Mouse (Mus musculus): ENCODE measurements around the gene Sccpdh. TPM values are rescaled to one million over a fixed set of nuclear protein-coding genes. Genes with fewer than 3 reads are reported as not detected.
"Not testable (repeated sequence)": the region's sequence is repeated elsewhere in the genome, so short reads cannot be mapped to it uniquely, and the experiment has no call there.

The Sccpdh gene
- polyA plus RNA-seq, 2 experiments from 2014 or later, result 5.9 to 7.6 TPM

DNA sequence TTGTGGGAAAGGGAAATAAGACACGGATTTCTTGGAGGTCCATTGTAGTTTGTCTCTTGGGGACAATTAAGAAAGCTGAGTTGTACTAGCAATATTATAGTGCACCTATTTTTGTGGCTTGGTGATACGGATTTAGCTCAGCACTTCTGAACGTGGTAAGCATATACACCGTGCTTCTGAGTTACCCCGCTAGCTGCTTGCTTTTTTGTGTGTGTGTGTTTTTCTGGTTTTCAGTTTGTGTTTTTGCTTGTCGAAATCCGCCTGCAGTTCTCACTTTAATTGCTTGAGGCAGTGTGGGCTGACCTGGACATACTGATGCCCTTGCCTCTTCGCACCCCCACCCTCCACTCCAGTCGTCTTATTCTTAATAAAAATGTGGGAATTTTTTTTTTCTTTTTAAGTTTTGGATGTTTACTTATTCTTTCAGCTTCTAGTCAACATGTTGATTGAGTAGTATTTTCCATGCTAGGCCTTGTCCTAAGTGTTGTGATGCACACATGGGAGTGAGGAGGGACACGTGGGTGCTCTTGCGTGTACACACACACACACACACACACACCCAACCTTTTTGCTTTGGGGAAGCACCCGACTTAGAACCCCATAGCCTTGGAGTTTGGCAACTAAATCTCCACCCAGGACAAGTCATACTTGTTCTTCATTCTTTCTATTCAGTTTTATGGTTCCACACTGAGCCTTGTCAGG is 977 bp downstream of the Sccpdh start:
- ATAC-seq, result no peak

DNA sequence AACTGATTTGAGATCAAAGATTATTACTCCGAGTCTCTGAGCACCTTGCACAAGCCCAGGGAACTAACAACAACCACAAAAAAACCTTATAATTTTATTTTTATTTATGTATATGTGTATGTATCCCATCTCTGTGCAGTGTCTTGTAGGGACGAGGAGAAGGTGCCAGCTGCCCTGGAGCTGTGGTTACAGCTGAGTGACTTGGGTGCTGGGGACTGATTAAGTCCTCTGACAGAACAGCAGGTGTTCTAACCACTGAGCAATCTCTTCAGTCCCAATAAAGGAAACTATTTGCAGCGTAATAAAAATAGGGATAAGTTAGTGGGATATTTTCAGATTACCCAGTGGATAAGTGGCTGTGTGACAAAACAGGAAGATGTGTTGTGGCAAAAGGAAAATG is 6.3 kb downstream of the Sccpdh start:
- ATAC-seq, result no peak

DNA sequence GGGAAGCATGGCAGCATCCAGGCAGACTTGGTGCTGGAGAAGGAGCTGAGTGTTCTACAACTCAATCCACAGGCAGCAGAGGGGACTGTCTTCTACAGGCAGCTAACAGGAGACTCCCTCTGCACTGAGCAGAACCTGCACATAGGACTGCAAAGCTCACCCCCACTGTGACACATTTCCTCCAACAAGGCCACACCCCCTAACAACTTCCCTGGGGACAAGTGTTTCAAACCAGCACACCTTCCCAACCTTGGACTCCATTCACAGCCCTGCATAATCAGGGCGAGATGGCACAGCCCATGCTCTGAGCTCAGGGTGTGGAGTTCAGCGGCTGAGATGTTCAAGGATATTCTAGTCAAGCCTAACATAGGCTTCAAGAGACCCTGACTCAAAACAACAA is 9.0 kb downstream of the Sccpdh start:
- ATAC-seq, result no peak

GRCm38 (mm10) chr1:179679326-179679725 is 11.3 kb downstream of the Sccpdh start:
- no peak for ATAC-seq

GRCm38 (mm10) chr1:179682753-179683152 is 14.7 kb downstream of the Sccpdh start:
- not testable (repeated sequence) for ATAC-seq

DNA sequence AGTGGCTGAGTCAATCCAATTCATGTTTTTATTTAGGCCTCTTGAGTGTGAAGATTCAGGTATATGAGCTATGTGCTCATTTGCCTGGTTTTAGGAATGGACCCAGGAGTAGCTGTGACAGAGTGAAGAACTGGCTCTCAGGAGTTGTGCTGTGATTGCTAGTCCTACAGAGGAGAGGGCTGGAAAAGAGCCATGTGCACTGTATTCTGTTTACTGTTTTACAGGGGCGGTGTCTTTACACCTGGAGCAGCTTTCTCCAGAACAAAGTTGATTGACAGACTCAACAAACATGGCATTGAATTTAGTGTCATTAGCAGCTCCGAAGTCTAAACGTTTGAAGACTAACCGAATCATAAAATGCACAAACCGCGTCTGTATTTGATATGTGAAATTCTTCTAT is 18.3 kb downstream of the Sccpdh start:
- ATAC-seq, result no peak

GRCm38 (mm10) chr1:179686781-179687180 is 18.8 kb downstream of the Sccpdh start:
- no peak for ATAC-seq

- no peak for ATAC-seq
Observed at GRCm38 (mm10) chr1:179687305-179687704, 19.3 kb downstream of the Sccpdh start.

GRCm38 (mm10) chr1:179687966-179688365 is 20.0 kb downstream of the Sccpdh start:
- no peak for ATAC-seq

- ATAC-seq, result no peak
Observed at GRCm38 (mm10) chr1:179688415-179688814, 20.4 kb downstream of the Sccpdh start.

- ATAC-seq, result no peak
Observed at GRCm38 (mm10) chr1:179688914-179689313, 20.9 kb downstream of the Sccpdh start.

DNA sequence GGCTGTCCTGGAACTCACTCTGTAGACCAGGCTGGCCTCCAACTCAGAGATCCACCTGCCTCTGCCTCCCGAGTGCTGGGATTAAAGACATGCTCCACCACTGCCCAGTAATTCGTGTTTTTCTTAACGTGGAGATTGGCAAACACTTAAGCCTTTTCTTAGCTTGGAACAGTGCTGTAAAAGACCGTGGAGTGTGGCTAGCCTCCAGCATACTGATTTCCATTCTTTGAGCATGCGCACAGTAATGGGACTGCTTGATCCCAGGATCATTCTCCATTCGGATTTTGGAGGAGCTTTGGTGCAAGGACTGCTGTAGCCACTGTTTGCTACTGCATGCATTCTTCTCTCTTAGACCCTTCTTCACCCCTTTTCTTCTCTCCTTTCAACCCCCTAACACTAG is 21.5 kb downstream of the Sccpdh start:
- ATAC-seq, result no peak

- no peak for ATAC-seq
Observed at GRCm38 (mm10) chr1:179704150-179704549, 36.1 kb downstream of the Sccpdh start.

DNA sequence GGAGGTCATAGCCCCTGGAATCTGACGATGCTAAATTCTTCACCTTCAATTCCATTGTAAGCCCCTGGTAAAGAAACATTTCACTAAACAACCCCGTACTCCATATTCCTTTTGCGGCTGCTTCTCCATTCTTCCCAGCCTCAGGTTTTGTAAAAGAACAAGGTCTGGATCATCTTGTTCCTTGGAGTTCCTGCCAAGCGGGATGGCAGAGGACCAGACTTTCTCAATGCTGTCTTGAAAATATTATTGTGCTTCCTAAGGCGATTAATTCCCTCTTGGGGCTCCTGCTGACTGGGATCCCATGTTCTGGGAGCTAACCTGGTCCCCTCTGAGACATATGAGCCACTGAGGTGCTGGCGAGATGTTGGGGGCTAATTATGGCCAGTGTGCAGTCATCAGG is 37.1 kb downstream of the Sccpdh start:
- ATAC-seq, result no peak

DNA sequence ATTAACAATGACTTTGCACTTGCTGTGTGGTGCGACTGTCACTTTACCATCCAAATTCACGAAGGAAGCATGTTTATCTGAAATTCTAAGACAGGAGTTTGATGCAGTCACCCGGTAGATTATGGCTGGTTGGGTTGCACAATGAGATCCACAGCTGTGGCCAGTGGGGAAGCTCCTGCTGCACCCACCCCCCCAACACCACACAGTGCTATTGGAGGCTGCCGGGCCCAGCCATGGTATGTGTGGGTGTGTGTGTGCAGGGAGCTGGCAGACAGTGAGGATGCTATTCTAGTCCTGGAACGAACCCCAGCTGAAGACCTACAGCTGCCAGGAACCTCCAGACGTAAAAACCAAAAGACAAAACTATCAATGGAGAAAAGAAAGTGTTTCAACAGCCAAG is 41.4 kb downstream of the Sccpdh start:
- ATAC-seq, result no peak

DNA sequence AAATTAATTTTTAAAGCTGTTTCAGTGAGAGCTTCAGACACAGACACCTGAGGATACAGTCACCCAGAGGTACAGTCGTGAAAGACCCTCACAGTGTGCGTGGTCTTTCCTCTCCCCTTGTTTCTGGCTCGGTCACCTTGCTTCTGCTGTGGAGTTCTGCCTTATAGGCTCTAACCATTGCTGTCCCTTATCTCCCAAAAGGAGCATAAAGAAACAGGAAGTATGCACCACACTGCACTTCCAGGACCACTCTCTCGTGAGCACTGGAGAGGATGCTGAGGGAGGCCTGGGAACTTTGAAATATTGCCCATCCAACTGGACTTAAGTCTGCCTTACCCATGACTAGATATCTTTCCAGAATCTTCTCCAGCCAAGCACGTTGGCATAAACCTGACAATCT is 42.7 kb downstream of the Sccpdh start:
- ATAC-seq, result no peak

DNA sequence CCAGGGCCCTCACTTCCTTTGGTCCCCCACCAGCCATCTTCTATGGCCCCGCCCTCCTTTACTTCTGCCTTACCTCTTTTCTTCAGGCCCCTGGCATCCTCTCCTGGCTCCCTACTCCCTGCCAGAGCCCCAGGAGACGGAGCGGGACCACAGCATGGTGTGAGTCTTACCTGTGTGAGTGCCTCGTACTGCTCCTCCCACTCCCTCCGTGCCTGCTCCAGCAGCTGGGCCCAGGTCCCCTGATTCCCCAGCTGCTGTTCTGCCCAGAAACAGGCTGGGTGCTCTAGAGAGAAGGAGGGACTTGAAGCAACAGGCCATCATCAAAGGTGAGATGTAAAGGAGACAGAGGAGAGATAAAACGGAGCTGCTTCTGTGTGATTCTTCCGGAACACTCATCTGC is 44.6 kb downstream of the Sccpdh start:
- no peak for ATAC-seq

- no peak for ATAC-seq
Observed at GRCm38 (mm10) chr1:179713367-179713766, 45.4 kb downstream of the Sccpdh start.

DNA sequence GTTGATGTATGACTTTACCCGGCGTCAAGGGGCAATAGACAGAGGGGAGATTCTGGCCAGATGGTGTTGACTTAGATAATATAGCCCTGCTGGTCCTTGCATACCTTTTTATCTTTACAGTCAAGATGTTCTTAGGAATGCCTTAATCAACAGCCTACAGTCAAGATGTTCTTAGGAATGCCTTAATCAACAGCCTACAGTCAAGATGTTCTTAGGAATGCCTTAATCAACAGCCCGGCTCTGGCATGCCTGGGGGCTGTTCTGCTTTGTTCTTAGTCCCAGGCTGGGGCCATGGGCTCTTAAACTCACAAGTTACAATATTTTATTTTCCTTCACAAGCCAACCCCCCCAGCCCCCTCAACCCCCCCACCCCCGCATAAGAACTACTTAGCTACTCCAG is 47.3 kb downstream of the Sccpdh start:
- ATAC-seq, result not testable (repeated sequence)

- no peak for ATAC-seq
Observed at GRCm38 (mm10) chr1:179715786-179716185, 47.8 kb downstream of the Sccpdh start.

GRCm38 (mm10) chr1:179722811-179723469 is 54.9 kb downstream of the Sccpdh start:
- ATAC-seq, result no peak

- no peak for ATAC-seq
Observed at GRCm38 (mm10) chr1:179728661-179729060, 60.7 kb downstream of the Sccpdh start.

DNA sequence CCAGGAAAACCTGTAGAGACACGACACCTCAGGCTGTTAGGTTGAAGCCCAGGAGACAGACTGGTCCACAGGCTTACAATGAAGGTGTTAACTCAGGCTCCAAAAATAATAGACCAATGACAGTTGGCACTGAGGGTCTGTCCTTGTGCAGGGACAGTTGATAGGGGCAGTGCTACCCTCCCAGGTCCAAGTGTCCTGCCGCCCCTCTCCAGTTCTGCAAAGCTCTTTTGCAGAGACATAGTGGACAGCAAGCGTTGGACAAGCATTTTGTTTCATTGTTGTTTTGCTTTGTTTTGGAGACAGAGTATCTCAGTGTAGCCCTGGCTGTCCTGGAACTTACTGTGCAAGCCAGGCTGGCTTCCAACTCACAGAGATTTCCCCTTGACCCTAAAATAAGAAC is 63.4 kb downstream of the Sccpdh start:
- no peak for ATAC-seq
